ENCODE assay signal across 8 mouse cellular contexts in the genomic region with DNA sequence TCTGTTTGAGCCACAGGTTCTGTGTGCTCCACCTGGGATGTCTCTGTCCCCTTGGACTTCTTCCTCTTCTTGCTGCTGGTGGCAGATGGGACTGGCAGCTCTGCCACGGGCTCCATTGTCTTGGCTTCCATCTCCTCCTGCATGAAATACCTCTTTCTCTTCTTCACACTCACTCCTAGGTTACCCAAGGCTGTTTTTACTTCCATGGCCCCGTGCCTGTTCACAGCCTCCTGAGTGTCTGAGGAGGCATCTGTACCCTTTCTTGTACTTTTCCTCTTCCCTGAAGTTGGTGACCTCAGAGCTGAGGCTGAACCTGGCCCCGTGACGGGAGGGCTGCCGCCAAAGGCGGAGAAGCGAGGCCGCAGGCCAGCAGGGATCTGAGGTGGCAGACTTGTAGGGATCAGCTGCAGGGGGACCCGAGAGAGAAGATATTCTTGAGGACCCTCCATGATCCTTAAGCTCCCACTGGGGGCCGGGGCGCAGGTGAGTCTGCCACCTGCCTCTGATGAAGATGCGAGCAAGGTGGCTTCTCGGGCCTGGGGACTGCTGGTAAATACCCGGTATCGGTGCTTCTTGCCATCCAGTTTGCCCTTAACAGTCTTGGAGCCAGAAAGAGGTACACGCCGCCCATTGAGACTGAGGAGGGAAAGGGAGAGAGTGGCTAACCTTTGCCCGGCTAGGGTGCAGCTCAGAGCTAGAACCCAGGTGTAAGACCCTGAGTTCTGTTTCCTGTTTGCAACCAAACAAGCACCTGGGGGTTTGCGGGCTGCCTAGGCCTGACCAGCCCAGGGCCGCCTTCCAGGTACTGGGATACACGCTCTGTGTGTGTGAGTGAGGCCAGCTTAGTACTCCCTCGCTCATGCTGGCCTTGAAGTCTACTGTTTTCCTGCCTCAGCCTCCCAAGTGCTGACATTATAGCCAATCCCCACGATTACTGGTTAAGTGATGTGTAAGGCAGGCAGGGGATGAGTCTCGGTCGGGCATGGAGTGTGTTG. TPM values are rescaled to one million over a fixed set of nuclear protein-coding genes. Genes with fewer than 3 reads are reported as not detected.
DNase-seq lines count a peak whose midpoint lies in the region; ATAC-seq and TF ChIP-seq lines count a peak whose summit lies in the region.

No protein-coding gene starts in this region.

- peaks cover 8% of the 10 kb centered on the region for H3K79me2 ChIP-seq in CH12.LX (replicated peaks; ENCODE audit: control insufficient read depth, extremely low read depth, insufficient read depth, poor library complexity, severe bottlenecking)

- H3K4me3 ChIP-seq in erythroblast, embryonic 14.5 days (replicated peaks): peak overlapping the region; percentile 75
- H3K4me3 ChIP-seq in CH12.LX (replicated peaks in 1 of 3; ENCODE audit: low read depth in 2 of 3, low read length in 2 of 3, poor library complexity in 1 of 3): peak overlapping the region in 1 of 3 experiments; percentile 73
- H3K4me3 ChIP-seq in hindbrain, embryonic 11.5 days (ENCODE audit: low read depth, low read length): peak overlapping the region; percentile 5; the same call in 1 of the 2 replicates
- no peak overlapping the region for H3K4me3 ChIP-seq in liver, postnatal 0 days (ENCODE audit: low read depth, low read length)

- dilution Hi-C loops in CH12.LX (cut with MboI; ENCODE audit: extremely low pct_ligation_motif_present, extremely low pct_unique_long_range_greater_than_20kb, low sequenced_read_pairs): no loop called here

- no peak for TF ChIP-seq EP300 in CH12.LX (IDR thresholded peaks at IDR 0.05; ENCODE audit: low read length)
- no peak for TF ChIP-seq EP300 in liver, postnatal 0 days (IDR thresholded peaks at IDR 0.05; ENCODE audit: low read depth)

- WGBS in hindbrain, embryonic 11.5 days: 92% methylated on average over 25 of the region's 25 CpGs
- 84% methylated on average over 25 of the region's 25 CpGs for WGBS in liver, postnatal 0 days (ENCODE audit: insufficient replicate concordance)

- H3K4me2 ChIP-seq in CH12.LX (ENCODE audit: insufficient read depth, low read depth, poor library complexity, severe bottlenecking): peak overlapping the region; percentile 63; the same call in 1 of the 2 replicates
- H3K4me2 ChIP-seq in hindbrain, embryonic 11.5 days (replicated peaks; ENCODE audit: low read depth, low read length): peak overlapping the region; percentile 96; the same call in 1 of the 2 replicates
- H3K4me2 ChIP-seq in liver, postnatal 0 days (ENCODE audit: low read depth, low read length): peak overlapping the region; percentile 99; the same call in 1 of the 2 replicates

- no peaks in the 10 kb centered on the region for H3K27me3 ChIP-seq in erythroblast, embryonic 14.5 days (ENCODE audit: control insufficient read depth)
- peaks cover 28% of the 10 kb centered on the region for H3K27me3 ChIP-seq in CH12.LX (replicated peaks)
- peaks cover 4% of the 10 kb centered on the region; the same call in 1 of the 2 replicates for H3K27me3 ChIP-seq in hindbrain, embryonic 11.5 days (ENCODE audit: control insufficient read depth, insufficient read depth, low read length)
- H3K27me3 ChIP-seq in liver, postnatal 0 days (ENCODE audit: insufficient read depth, low read length): no peaks in the 10 kb centered on the region

- DNase-seq in CH12.LX (ENCODE audit: extremely low read depth) (no peak), MN1 (ENCODE audit: low spot score) (no peak)
- no peak for DNase-seq in hindbrain, embryonic 11.5 days (ENCODE audit: low spot score)
- no peak for DNase-seq in liver, postnatal 0 days
- DNase-seq in thymus, postnatal 0 days (ENCODE audit: low spot score): no peak
- no peak for DNase-seq in spleen, adult 18-20 months

- no peak overlapping the region for H3K27ac ChIP-seq in CH12.LX (ENCODE audit: insufficient read depth, low read depth)
- no peak overlapping the region for H3K27ac ChIP-seq in hindbrain, embryonic 11.5 days (ENCODE audit: low read depth, low read length)
- no peak overlapping the region for H3K27ac ChIP-seq in liver, postnatal 0 days (ENCODE audit: low read depth)

- TF ChIP-seq POLR2A in CH12.LX (IDR thresholded peaks at IDR 0.05; ENCODE audit: low read depth, low read length): no peak

- H3K36me3 ChIP-seq in erythroblast, embryonic 14.5 days (ENCODE audit: control insufficient read depth): peaks cover 32% of the 10 kb centered on the region
- peaks cover 27 to 49% of the 10 kb centered on the region in 2 experiments for H3K36me3 ChIP-seq in CH12.LX (replicated peaks in 1 of 2; ENCODE audit: control insufficient read depth in 1 of 2, insufficient read depth in 1 of 2, low read length in 1 of 2)
- peaks cover 16% of the 10 kb centered on the region for H3K36me3 ChIP-seq in hindbrain, embryonic 11.5 days (ENCODE audit: control insufficient read depth, insufficient read depth, low read length)
- H3K36me3 ChIP-seq in liver, postnatal 0 days (replicated peaks; ENCODE audit: insufficient read depth, low read length): peaks cover 16% of the 10 kb centered on the region

- in situ Hi-C loops in CH12.LX (cut with MboI; ENCODE audit: low pct_ligation_motif_present, low pct_unique_long_range_greater_than_20kb, low sequenced_read_pairs): loop anchor here (10.0 kb wide), 1 partner anchor 193 kb away; the partner anchor contains the start of gene Gipr

- H3K9ac ChIP-seq in CH12.LX (ENCODE audit: insufficient read depth, low read depth): no peak overlapping the region
- no peak overlapping the region for H3K9ac ChIP-seq in hindbrain, embryonic 11.5 days (ENCODE audit: low read depth, low read length)
- H3K9ac ChIP-seq in liver, postnatal 0 days (replicated peaks): peak overlapping the region; percentile 63; the same call in 1 of the 2 replicates

- TF ChIP-seq RAD21 in CH12.LX (IDR thresholded peaks at IDR 0.05; ENCODE audit: low read depth, low read length): no peak

- H3K4me1 ChIP-seq in erythroblast, embryonic 14.5 days (ENCODE audit: control insufficient read depth): peaks cover 49% of the 10 kb centered on the region
- peaks cover 8 to 31% of the 10 kb centered on the region in 2 experiments; a peak in 3 of 4 replicates for H3K4me1 ChIP-seq in CH12.LX (ENCODE audit: control insufficient read depth in 1 of 2, insufficient read depth in 2 of 2)
- H3K4me1 ChIP-seq in hindbrain, embryonic 11.5 days (replicated peaks; ENCODE audit: control insufficient read depth, insufficient read depth, low read length): peaks cover 15% of the 10 kb centered on the region; the same call in 1 of the 2 replicates
- H3K4me1 ChIP-seq in liver, postnatal 0 days (ENCODE audit: insufficient read depth): peaks cover 45% of the 10 kb centered on the region

- H3K9me3 ChIP-seq in erythroblast, embryonic 14.5 days (ENCODE audit: control insufficient read depth, low read length): no peaks in the 10 kb centered on the region
- peaks cover 4% of the 10 kb centered on the region for H3K9me3 ChIP-seq in CH12.LX (replicated peaks; ENCODE audit: low read length)
- no peaks in the 10 kb centered on the region for H3K9me3 ChIP-seq in hindbrain, embryonic 11.5 days (ENCODE audit: control insufficient read depth, low read length)
- H3K9me3 ChIP-seq in liver, postnatal 0 days (ENCODE audit: low read length): no peaks in the 10 kb centered on the region

- no peak for ATAC-seq in erythroblast, adult 5-6 weeks (replicated peaks; ENCODE audit: low FRiP score, poor library complexity, severe bottlenecking)
- no peak for ATAC-seq in hindbrain, embryonic 11.5 days (ENCODE audit: low FRiP score)
- ATAC-seq in liver, postnatal 0 days: no peak

- no peak for TF ChIP-seq CTCF in CH12.LX (conservative IDR thresholded peaks at IDR 0.05 in 1 of 2, IDR thresholded peaks at IDR 0.05 in 1 of 2; ENCODE audit: low read depth in 2 of 2, low read length in 2 of 2)
- TF ChIP-seq CTCF in liver, postnatal 0 days (IDR thresholded peaks at IDR 0.05; ENCODE audit: low read depth): no peak

RNA-seq across cellular contexts. Expression of gene Cd3eap, which starts 1.6 kb away (rescaled TPM):
- 0.70 and 0.83 TPM in 2 replicates for polyA plus RNA-seq in erythroblast, embryonic 14.5 days (2012)
- total RNA-seq in erythroblast, adult 5-6 weeks (2015; ENCODE audit: low replicate concordance): 1.2 and 1.9 TPM in 2 replicates
- total RNA-seq in erythroblast, adult 5-6 weeks (2017; ENCODE audit: low replicate concordance): 2.6 and 5.7 TPM in 2 replicates
- total RNA-seq in CH12.LX (2012; rRNA removed) (22.6 and 33.2 TPM in 2 replicates), CH12.LX (2014; rRNA removed) (14.4 and 15.9 TPM in 2 replicates)
- 36.8 and 36.9 TPM in 2 replicates for polyA plus RNA-seq in CH12.LX (2012; ENCODE audit: insufficient read length, low read depth)
- polyA plus RNA-seq in hindbrain, embryonic 11.5 days (2014; fragmentation: Nextera tagmentation; extraction: Ambion mirVana): 14.7 and 15.2 TPM in 2 replicates
- 7.7 and 7.8 TPM in 2 replicates for polyA plus RNA-seq in liver, postnatal 0 days (2015; fragmentation: Nextera tagmentation; extraction: Ambion mirVana)
- 15.8 and 18.7 TPM in 2 replicates for polyA plus RNA-seq in thymus, postnatal 0 days (2015; fragmentation: Nextera tagmentation; extraction: Ambion mirVana)

RNA-seq across cellular contexts. Expression of gene Ppp1r13l, which starts 1.9 kb away (rescaled TPM):
- polyA plus RNA-seq in erythroblast, embryonic 14.5 days (2012): 0.96 and 1.0 TPM in 2 replicates
- total RNA-seq in erythroblast, adult 5-6 weeks (2015; ENCODE audit: low replicate concordance): 0.19 and 3.3 TPM in 2 replicates
- total RNA-seq in erythroblast, adult 5-6 weeks (2017; ENCODE audit: low replicate concordance): not detected in 2 replicates
- 0.42 and 0.68 TPM in 2 replicates for total RNA-seq in CH12.LX (2012; rRNA removed)
- total RNA-seq in CH12.LX (2014; rRNA removed): 0.11 TPM in 1 of 2 replicates, not detected in the other
- 1.3 and 1.4 TPM in 2 replicates for polyA plus RNA-seq in CH12.LX (2012; ENCODE audit: insufficient read length, low read depth)
- polyA plus RNA-seq in hindbrain, embryonic 11.5 days (2014; fragmentation: Nextera tagmentation; extraction: Ambion mirVana): 3.2 and 5.0 TPM in 2 replicates
- 0.47 and 0.69 TPM in 2 replicates for polyA plus RNA-seq in liver, postnatal 0 days (2015; fragmentation: Nextera tagmentation; extraction: Ambion mirVana)
- 2.2 and 2.4 TPM in 2 replicates for polyA plus RNA-seq in thymus, postnatal 0 days (2015; fragmentation: Nextera tagmentation; extraction: Ambion mirVana)

RNA-seq across cellular contexts. Expression of gene Ercc1, which starts 13.1 kb away (rescaled TPM):
- polyA plus RNA-seq in erythroblast, embryonic 14.5 days (2012): 3.4 and 3.6 TPM in 2 replicates
- total RNA-seq in erythroblast, adult 5-6 weeks (2015; ENCODE audit: low replicate concordance): 8.6 and 8.8 TPM in 2 replicates
- 4.6 and 5.2 TPM in 2 replicates for total RNA-seq in erythroblast, adult 5-6 weeks (2017; ENCODE audit: low replicate concordance)
- total RNA-seq in CH12.LX (2012; rRNA removed) (27.7 and 31.1 TPM in 2 replicates), CH12.LX (2014; rRNA removed) (25.3 and 26.9 TPM in 2 replicates)
- 28.2 and 29.8 TPM in 2 replicates for polyA plus RNA-seq in CH12.LX (2012; ENCODE audit: insufficient read length, low read depth)
- 108 and 112 TPM in 2 replicates for polyA plus RNA-seq in hindbrain, embryonic 11.5 days (2014; fragmentation: Nextera tagmentation; extraction: Ambion mirVana)
- polyA plus RNA-seq in liver, postnatal 0 days (2015; fragmentation: Nextera tagmentation; extraction: Ambion mirVana): 9.6 and 9.8 TPM in 2 replicates
- polyA plus RNA-seq in thymus, postnatal 0 days (2015; fragmentation: Nextera tagmentation; extraction: Ambion mirVana): 59.6 and 67.1 TPM in 2 replicates

RNA-seq across cellular contexts. Expression of gene Ercc2, which starts 24.1 kb away (rescaled TPM):
- 1.4 and 1.6 TPM in 2 replicates for polyA plus RNA-seq in erythroblast, embryonic 14.5 days (2012)
- 1.3 and 2.7 TPM in 2 replicates for total RNA-seq in erythroblast, adult 5-6 weeks (2015; ENCODE audit: low replicate concordance)
- 11.4 and 18.0 TPM in 2 replicates for total RNA-seq in erythroblast, adult 5-6 weeks (2017; ENCODE audit: low replicate concordance)
- total RNA-seq in CH12.LX (2012; rRNA removed) (40.6 and 43.8 TPM in 2 replicates), CH12.LX (2014; rRNA removed) (29.0 and 30.0 TPM in 2 replicates)
- polyA plus RNA-seq in CH12.LX (2012; ENCODE audit: insufficient read length, low read depth): 31.7 and 33.5 TPM in 2 replicates
- polyA plus RNA-seq in hindbrain, embryonic 11.5 days (2014; fragmentation: Nextera tagmentation; extraction: Ambion mirVana): 7.7 and 8.7 TPM in 2 replicates
- 3.8 and 4.6 TPM in 2 replicates for polyA plus RNA-seq in liver, postnatal 0 days (2015; fragmentation: Nextera tagmentation; extraction: Ambion mirVana)
- polyA plus RNA-seq in thymus, postnatal 0 days (2015; fragmentation: Nextera tagmentation; extraction: Ambion mirVana): 14.3 and 15.1 TPM in 2 replicates

RNA-seq across cellular contexts. Expression of gene Klc3, which starts 46.2 kb away (rescaled TPM):
- not detected in 2 replicates for polyA plus RNA-seq in erythroblast, embryonic 14.5 days (2012)
- not detected in 2 replicates for total RNA-seq in erythroblast, adult 5-6 weeks (2015; ENCODE audit: low replicate concordance)
- total RNA-seq in erythroblast, adult 5-6 weeks (2017; ENCODE audit: low replicate concordance): not detected in 2 replicates
- total RNA-seq in CH12.LX (2012; rRNA removed) (3.9 and 4.4 TPM in 2 replicates), CH12.LX (2014; rRNA removed) (0.17 TPM in 1 of 2 replicates, not detected in the other)
- polyA plus RNA-seq in CH12.LX (2012; ENCODE audit: insufficient read length, low read depth): not detected in 2 replicates
- 2.3 TPM in 2 replicates for polyA plus RNA-seq in hindbrain, embryonic 11.5 days (2014; fragmentation: Nextera tagmentation; extraction: Ambion mirVana)
- polyA plus RNA-seq in liver, postnatal 0 days (2015; fragmentation: Nextera tagmentation; extraction: Ambion mirVana): 0.12 and 0.32 TPM in 2 replicates
- 35.3 and 38.4 TPM in 2 replicates for polyA plus RNA-seq in thymus, postnatal 0 days (2015; fragmentation: Nextera tagmentation; extraction: Ambion mirVana)
